Comparison of ENCODE assay signal across 22 mouse cellular contexts in the genomic region with DNA sequence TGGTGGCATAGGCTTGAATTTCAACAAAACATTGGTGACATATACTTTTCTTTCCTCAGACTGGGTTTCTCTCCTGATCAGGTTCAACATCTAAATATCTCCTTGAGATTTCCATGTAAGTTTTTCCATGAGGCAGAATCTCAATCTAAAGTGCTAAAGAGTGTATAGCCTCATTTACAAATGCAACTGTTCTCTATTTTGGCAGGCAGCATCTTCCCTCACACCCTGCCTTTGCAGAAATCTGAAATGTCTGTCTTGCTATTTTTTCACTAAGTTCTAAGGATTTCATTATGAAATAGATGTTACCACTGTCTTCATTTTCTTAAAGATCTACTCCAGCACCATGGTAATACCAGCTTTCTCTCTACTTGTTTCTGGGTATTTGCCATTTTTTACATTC.
"Had no signal": no experiment of that assay in that cellular context is flagged by ENCODE, and none has a peak within 500 bp of the region (broad histone marks: within the 10 kb centered on the region; RNA-seq: fewer than 3 reads in every experiment).

No protein-coding gene starts in this region.

- DNase-seq: heart, postnatal 10 days; heart, postnatal 14 days; heart, postnatal 36 days; heart, postnatal 4 days; kidney, adult 11 months; kidney, adult 18-20 months; kidney, adult 2 months; kidney, adult 8-10 months; kidney, adult 9 months; kidney, postnatal 10 days; kidney, postnatal 14 days; kidney, postnatal 25 days; kidney, postnatal 36 days; kidney, postnatal 4 days; layer of hippocampus, adult 9-11 months; layer of hippocampus, postnatal 36 days had no signal

- ATAC-seq: hindbrain, embryonic 16.5 days; hindbrain, postnatal 0 days; inflammation-experienced regulatory T-cells, adult 6 months; intestine, embryonic 15.5 days; intestine, embryonic 16.5 days; intestine, postnatal 0 days had no signal
